ENCODE assay signal across 8 mouse cellular contexts in genomic region chr10:86339649-86340379, GRCm38 (mm10). TPM values are rescaled to one million over a fixed set of nuclear protein-coding genes. Genes with fewer than 3 reads are reported as not detected.
DNase-seq lines count a peak whose midpoint lies in the region; ATAC-seq and TF ChIP-seq lines count a peak whose summit lies in the region.

No protein-coding gene starts in this region.

- TF ChIP-seq CTCF in C2C12 (IDR thresholded peaks at IDR 0.05; ENCODE audit: control insufficient read depth, insufficient read depth, insufficient read length), result no peak

- no peak overlapping the region for H3K9ac ChIP-seq in forebrain, embryonic 14.5 days (ENCODE audit: low read length)

- no peak overlapping the region for H3K4me2 ChIP-seq in forebrain, embryonic 14.5 days (ENCODE audit: low read length)

- no peak overlapping the region for H3K27ac ChIP-seq in forebrain, embryonic 14.5 days (ENCODE audit: low read depth, low read length)

- H3K79me2 ChIP-seq in C2C12 (ENCODE audit: control insufficient read depth, insufficient read depth), result peaks cover 69% of the 10 kb centered on the region

- H3ac ChIP-seq in C2C12 (ENCODE audit: control insufficient read depth, insufficient read length, low read depth), result no peak overlapping the region

- 81% methylated on average over 2 of the region's 2 CpGs for WGBS in forebrain, embryonic 14.5 days

- no peaks in the 10 kb centered on the region for H3K9me3 ChIP-seq in forebrain, embryonic 14.5 days (replicated peaks; ENCODE audit: control insufficient read depth, low read length)

- DNase-seq in adrenal gland, postnatal 14 days, result peak; percentile 93
- DNase-seq in frontal cortex, postnatal 10 days (ENCODE audit: low spot score in 2 of 2), result peak; percentile 52 to 66
- DNase-seq in heart, postnatal 36 days, result peak; percentile 91 to 94
- DNase-seq in layer of hippocampus, postnatal 36 days, result peak; percentile 67 to 71
- peak; percentile 90 for DNase-seq in lung, postnatal 14 days
- DNase-seq in urinary bladder, postnatal 10 days (ENCODE audit: low spot score), result peak; percentile 50
- DNase-seq in forebrain, embryonic 14.5 days (ENCODE audit: low spot score), result no peak

- intact Hi-C loops in heart, postnatal 36 days (cut with DNase I), result loop anchor here (1.0 kb wide), 1 partner anchor 39 kb away; no protein-coding TSS in a partner anchor

- H3K27me3 ChIP-seq in C2C12 (ENCODE audit: control insufficient read depth, insufficient read depth, insufficient read length), result no peaks in the 10 kb centered on the region
- H3K27me3 ChIP-seq in forebrain, embryonic 14.5 days (replicated peaks; ENCODE audit: control insufficient read depth, insufficient read depth, low read length), result no peaks in the 10 kb centered on the region

- no peaks in the 10 kb centered on the region; the same call in 1 of the 2 replicates for H3K4me1 ChIP-seq in forebrain, embryonic 14.5 days (ENCODE audit: control insufficient read depth, insufficient read depth, low read length)

- ATAC-seq in forebrain, embryonic 14.5 days, result no peak

- H3K4me3 ChIP-seq in C2C12 (ENCODE audit: insufficient read depth, poor library complexity, severe bottlenecking), result no peak overlapping the region
- H3K4me3 ChIP-seq in forebrain, embryonic 14.5 days (ENCODE audit: low read depth, low read length), result no peak overlapping the region

- peaks cover 14% of the 10 kb centered on the region for H3K79me3 ChIP-seq in C2C12 (ENCODE audit: low read depth)

- H3K36me3 ChIP-seq in C2C12 (ENCODE audit: control insufficient read depth, insufficient read depth), result peaks cover 70% of the 10 kb centered on the region
- H3K36me3 ChIP-seq in forebrain, embryonic 14.5 days (ENCODE audit: control insufficient read depth, insufficient read depth, low read length), result no peaks in the 10 kb centered on the region

TF ChIP-seq in C2C12, 6 proteins besides CTCF, POLR2A, EP300 and RAD21:
- TF ChIP-seq USF1 (IDR thresholded peaks at IDR 0.05; ENCODE audit: low read depth) (no peak), MYOG (IDR thresholded peaks at IDR 0.05; ENCODE audit: control insufficient read depth, extremely low read depth, insufficient read length) (no peak), MYOD1 (IDR thresholded peaks at IDR 0.05; ENCODE audit: control insufficient read depth, insufficient read length, low read depth) (no peak), CEBPB (IDR thresholded peaks at IDR 0.05; ENCODE audit: low read depth) (peak; percentile 67), FOSL1 (IDR thresholded peaks at IDR 0.05; ENCODE audit: insufficient read depth, low read length, poor library complexity, severe bottlenecking) (peak; percentile 54)

RNA-seq across cellular contexts. Expression of gene Timp3, which starts 39.6 kb away (rescaled TPM):
- 57.7 TPM for polyA plus RNA-seq in C2C12 (2012; fragmentation: generic; extraction: Trizol)
- 283 and 294 TPM in 2 replicates for total RNA-seq in adrenal gland, postnatal 14 days (2021)
- 100 to 1,000 TPM; 165 to 209 TPM for total RNA-seq in heart, postnatal 36 days (2021)
- 10 to 100 TPM; 49.2 to 60.3 TPM for total RNA-seq in layer of hippocampus, postnatal 36 days (2021)
- polyA plus RNA-seq in forebrain, embryonic 14.5 days (2014; fragmentation: Nextera tagmentation; extraction: Ambion mirVana), result 7.9 and 13.8 TPM in 2 replicates
